Mouse (Mus musculus) WW6 (cell line): Measurements from ENCODE around the gene Adgrb3.
"Not testable (repeated sequence)": the region's sequence is repeated elsewhere in the genome, so short reads cannot be mapped to it uniquely, and the experiment has no call there.

Experiments used
- DNase-seq: peaks from one replicate; pipeline ENCODE4 v3.0.0-alpha.2; 2013; ENCODE audit warnings: low read depth, low spot score

Gene Adgrb3

GRCm38 (mm10) chr1:25745575-25745974 is 83.9 kb downstream of the Adgrb3 start:
- DNase-seq = no peak

DNA sequence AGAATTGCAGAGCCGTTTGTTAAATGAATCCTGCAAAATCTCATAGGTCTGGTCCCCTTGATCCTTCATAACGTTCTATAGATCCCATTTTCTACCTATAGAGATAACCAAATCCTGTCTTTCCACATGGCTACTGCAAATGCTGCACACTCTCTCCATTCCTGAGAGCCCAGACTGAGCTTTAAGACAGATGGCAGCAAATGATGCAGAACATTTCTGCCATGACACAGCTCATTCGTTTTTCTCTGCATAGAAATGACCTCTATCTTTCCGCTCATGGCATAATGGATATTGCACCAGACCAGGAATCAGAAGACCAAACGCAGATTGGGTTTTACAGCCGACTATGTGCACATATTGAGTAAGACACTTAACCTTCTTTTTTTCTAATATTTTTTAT is 84.8 kb downstream of the Adgrb3 start:
- DNase-seq = no peak

- DNase-seq = no peak
These were observed 99.7 kb downstream of the Adgrb3 start for GRCm38 (mm10) chr1:25729844-25730243.

GRCm38 (mm10) chr1:25711474-25711873 is 118.0 kb downstream of the Adgrb3 start:
- no peak for DNase-seq

- no peak for DNase-seq
These were observed 123.2 kb downstream of the Adgrb3 start for GRCm38 (mm10) chr1:25706299-25706698.

DNA sequence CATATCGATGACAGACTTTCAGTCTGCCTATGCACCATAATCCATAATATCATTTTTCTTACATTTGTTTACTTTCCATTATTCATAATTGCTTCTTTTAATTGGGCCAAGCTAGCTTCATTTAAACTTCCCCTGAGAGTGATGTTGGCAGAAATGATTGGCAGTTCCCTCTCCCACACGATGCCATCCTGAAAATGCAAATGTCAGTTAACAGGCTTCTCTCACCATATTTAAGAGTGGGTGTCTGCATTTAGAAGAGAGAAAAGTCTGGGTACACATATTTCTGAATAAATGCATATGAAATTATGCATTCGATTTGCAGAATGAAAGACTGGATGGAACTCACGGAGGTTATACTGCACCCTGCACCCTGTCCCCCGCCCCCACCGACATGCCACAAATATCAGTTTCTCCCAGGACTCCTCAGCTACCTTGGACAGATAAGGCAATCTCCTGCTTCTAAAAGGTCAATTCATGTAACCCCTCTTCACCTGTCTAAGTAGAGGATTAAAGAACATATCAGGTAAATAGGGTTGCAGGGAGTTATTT is 130.7 kb downstream of the Adgrb3 start:
- no peak for DNase-seq

- no peak for DNase-seq
These were observed 132.3 kb downstream of the Adgrb3 start for GRCm38 (mm10) chr1:25697179-25697578.

DNA sequence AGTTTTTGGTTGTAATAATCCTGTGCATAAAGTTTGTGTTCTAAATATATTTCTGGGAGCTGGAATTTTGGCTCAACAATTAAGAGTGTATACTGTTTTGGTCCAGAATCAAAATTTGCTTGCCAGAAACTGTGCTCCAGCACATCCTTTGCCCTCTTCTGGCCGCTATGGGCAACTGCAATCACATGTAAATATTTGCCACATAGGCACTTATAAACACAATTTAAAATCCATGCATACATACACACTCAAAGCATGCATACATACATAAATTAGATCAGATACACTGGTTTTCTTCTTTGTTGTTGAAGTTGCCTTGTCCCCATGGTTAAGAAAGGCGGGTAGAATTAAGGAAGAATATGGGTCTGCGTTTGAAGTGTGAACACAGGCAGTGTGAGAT is 132.7 kb downstream of the Adgrb3 start:
- no peak for DNase-seq

DNA sequence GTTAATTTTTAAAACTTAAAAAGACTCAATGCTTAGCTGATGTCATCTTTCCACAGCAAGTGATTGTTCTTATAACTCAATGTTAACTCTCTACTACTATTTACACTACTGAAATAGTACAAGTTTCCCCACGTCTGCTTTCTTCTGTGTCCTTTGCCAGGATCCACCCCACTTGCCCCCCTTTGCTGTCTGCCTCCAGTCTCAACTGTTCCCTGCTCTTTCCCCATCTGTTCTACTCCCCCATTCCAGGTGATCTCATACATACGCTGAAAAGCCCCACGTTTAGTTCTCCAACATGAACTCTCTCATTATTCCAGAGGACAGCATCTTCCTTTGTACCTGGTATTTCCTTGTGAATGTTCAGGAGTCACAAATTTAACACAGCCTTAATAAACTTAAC is 147.4 kb downstream of the Adgrb3 start:
- no peak for DNase-seq

DNA sequence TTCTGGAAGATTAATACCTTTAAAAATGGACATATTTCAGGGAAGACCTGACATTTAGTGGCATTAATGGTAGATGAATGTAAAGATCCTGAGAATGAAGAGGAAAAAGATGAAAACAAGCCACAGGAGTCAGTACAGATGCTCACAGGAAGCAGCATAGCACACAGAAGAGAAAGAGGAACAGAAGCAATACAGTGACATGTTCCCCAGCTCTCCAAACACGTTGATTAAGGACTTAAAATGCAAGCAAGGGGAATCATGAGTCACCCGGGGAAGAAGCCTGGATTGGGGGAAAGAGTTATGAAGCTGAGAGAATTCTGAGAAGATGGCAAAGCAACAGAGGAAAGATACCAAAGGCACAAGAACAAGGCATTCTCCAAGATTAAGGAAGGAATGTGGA is 149.9 kb downstream of the Adgrb3 start:
- no peak for DNase-seq

DNA sequence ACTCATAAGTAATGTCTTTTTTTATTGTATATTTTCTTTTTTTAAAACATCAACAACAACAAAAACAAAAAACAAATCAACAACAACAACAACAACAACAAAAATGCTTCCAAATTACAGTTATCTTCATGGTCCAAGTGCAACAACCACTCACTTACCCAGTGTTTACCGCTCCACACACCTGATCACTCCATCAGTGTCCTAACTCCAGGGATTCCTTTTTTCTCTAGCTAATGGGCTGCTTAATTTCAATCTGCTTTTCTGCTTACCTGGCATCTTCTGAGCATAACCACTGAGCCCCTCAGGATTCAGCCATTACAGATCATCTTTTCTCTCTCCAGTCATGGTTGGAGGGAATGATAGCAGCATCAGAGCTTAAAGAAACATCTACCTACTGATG is 176.8 kb downstream of the Adgrb3 start:
- DNase-seq = no peak

- DNase-seq = no peak
These were observed 185.3 kb downstream of the Adgrb3 start for GRCm38 (mm10) chr1:25644256-25644655.

DNA sequence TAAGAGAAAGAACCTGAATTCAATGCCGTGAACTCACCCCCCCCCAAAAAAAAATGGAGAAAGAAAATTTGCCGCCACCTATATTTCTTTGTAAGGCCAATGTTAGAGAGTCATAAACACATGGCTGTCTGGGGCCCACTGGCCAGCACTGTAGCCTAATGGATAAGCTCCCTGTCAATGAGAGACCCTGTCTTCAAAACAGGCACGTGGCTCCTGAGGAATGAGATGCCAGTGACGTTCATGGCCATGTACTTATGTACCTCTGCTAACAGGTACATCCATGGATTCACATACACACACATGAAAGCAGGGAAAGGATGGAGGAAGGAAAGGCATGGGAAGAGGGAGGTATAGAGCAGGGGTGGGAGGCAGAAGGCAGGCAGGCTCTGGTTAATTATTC is 208.0 kb downstream of the Adgrb3 start:
- no peak for DNase-seq

DNA sequence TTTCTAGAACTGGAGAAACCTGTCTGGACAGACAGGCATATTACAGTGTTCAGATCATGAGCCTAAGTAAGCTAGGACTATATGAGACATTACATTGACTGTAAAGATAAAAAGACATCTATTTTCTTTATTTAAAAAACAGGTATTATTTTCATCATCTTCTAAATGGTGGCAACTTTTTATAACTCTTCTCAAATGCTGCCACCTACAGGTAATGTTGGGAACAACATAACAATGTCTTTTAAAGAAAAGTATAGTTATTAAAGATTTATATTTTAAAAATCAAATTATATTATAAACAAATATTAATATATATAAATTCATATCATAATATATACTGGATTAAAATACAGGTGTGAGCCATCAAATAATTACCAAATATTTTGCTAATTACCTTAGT is 212.6 kb downstream of the Adgrb3 start:
- DNase-seq = no peak

- not testable (repeated sequence) for DNase-seq
These were observed 218.7 kb downstream of the Adgrb3 start for GRCm38 (mm10) chr1:25610776-25611175.

- DNase-seq = no peak
These were observed 230.6 kb downstream of the Adgrb3 start for GRCm38 (mm10) chr1:25598941-25599340.

- no peak for DNase-seq
These were observed 240.9 kb downstream of the Adgrb3 start for GRCm38 (mm10) chr1:25588568-25589118.

- no peak for DNase-seq
These were observed 247.8 kb downstream of the Adgrb3 start for GRCm38 (mm10) chr1:25581698-25582097.

DNA sequence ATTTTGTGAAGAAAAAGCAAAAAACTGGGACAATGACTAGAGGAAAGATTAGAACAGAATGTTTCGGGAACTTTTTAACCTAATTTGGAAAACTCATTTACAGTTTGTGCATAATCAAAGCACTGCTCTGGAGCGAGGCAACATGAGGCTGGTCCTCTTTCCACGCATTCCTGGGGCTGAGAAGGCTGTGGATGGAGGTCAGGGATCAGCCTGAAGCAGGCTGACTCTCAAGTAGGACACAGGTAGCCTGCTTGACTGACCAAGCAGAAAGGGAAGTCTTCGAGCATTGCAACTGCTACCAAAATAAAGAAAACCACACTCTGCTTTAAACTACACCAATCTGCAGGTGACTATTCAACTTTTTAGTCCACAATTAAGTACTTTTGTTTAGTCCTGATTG is 251.7 kb downstream of the Adgrb3 start:
- DNase-seq = no peak

GRCm38 (mm10) chr1:25576598-25576997 is 252.9 kb downstream of the Adgrb3 start:
- DNase-seq = no peak

DNA sequence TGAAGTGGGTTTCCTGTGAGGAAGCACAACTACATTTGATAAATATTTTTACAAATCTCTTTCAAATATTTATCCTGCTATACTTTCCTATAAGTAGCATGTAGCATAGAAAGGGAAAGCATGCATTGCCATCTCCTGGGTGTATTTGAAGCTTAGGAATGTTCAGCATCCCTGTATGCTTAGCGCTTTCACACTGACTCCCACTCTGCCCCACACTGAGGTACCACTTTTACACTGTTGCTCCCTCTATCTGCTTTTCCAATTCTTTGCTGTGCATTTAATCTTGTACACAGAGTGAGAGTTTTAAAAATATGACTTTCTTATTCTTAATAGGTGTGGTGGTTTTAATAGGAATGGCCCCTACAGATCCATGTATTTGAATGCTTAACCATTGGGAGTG is 261.4 kb downstream of the Adgrb3 start:
- DNase-seq = no peak

GRCm38 (mm10) chr1:25546072-25546471 is 283.4 kb downstream of the Adgrb3 start:
- no peak for DNase-seq

GRCm38 (mm10) chr1:25543915-25544314 is 285.6 kb downstream of the Adgrb3 start:
- no peak for DNase-seq

DNA sequence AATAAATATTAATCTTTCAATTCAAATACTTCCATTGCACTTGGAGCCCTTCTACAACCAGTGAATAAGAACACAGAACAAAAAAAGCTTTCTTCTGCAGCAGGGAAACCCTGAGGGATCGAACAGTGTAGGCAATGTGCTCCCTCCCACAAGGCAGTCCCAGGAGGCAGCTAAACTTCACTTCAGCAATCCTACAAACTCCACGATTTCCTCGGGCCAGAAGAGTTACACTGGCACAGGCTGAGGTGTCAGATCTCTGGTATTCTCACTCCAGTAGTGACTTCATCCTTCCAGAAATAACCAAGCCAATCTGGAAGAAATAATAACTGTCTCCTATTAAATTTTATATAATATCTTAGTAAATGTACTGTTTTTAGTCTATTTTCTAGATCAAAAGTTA is 286.6 kb downstream of the Adgrb3 start:
- no peak for DNase-seq
